Mouse (Mus musculus) G1E (cell line): ENCODE data around the gene Rnf169.

ENCODE experiments used
- CTCF ChIP-seq: IDR thresholded peaks from 2 replicates; pipeline ENCODE4 v1.5.1; 2012; ENCODE audit warnings: low read depth, low read length, inconsistent platforms, mixed read lengths
- GATA1 ChIP-seq: IDR thresholded peaks from 2 replicates; pipeline ENCODE4 v1.6.1; 2012; ENCODE audit warnings: borderline replicate concordance, low read length, inconsistent platforms, mixed read lengths
- TAL1 ChIP-seq: conservative IDR thresholded peaks from 2 replicates; pipeline ENCODE4 v1.6.1; 2012; ENCODE audit warnings: low read depth, low read length, inconsistent platforms, mixed read lengths

- TF ChIP-seq CTCF, result 0 out of 2 replicates have a peak, but pooled peaks have one; percentile 28
- no peak for TF ChIP-seq TAL1
- no peak for TF ChIP-seq GATA1
Measured at GRCm38 (mm10) chr7:99916741-99917319, 63.4 kb downstream of the Rnf169 start.
